Mouse (Mus musculus) liver, adult 2 months (tissue): ENCODE measurements around the gene Ctc1.

Experiments used
- CTCF ChIP-seq: fragments of 200-500 bp; IDR thresholded peaks from 2 replicates; pipeline ENCODE4 v1.5.1; 2011; ENCODE audit warnings: low read depth, low read length, control low read depth
- POLR2A ChIP-seq: fragments of 200-500 bp; IDR thresholded peaks from 2 replicates; pipeline ENCODE4 v1.6.1; 2011; ENCODE audit warnings: low read length, control low read depth; ENCODE audit not compliant: insufficient read depth; ENCODE audit errors: extremely low read depth

GRCm38 (mm10) chr11:69020691-69021090, 5.0 kb downstream of the Ctc1 start:
- TF ChIP-seq CTCF = no peak
- no peak for TF ChIP-seq POLR2A
